Comparison of ENCODE assay signal across 18 mouse cellular contexts in genomic region chr11:119630329-119630728, GRCm38 (mm10). TPM values are rescaled to one million over a fixed set of nuclear protein-coding genes. Genes with fewer than 3 reads are reported as not detected.
A peak's percentile ranks its signal among the peaks of the same experiment; 100 is the strongest.
DNase-seq lines count a peak whose midpoint lies in the region; ATAC-seq and TF ChIP-seq lines count a peak whose summit lies in the region.
"Had no signal": no experiment of that assay in that cellular context is flagged by ENCODE, and none has a peak within 500 bp of the region (broad histone marks: within the 10 kb centered on the region; RNA-seq: fewer than 3 reads in every experiment).

No protein-coding gene starts in this region.

- no peaks in the 10 kb centered on the region for H3K27me3 ChIP-seq in neural tube, embryonic 15.5 days (replicated peaks)
- H3K27me3 ChIP-seq: embryonic facial prominence, embryonic 12.5 days; forebrain, embryonic 13.5 days; forebrain, embryonic 15.5 days had no signal

- H3K36me3 ChIP-seq in neural tube, embryonic 15.5 days, result no peaks in the 10 kb centered on the region
- H3K36me3 ChIP-seq in ES-E14 (ENCODE audit: control insufficient read depth, insufficient read depth, low read length, poor library complexity, severe bottlenecking), result no peaks in the 10 kb centered on the region; the same call in 1 of the 2 replicates
- H3K36me3 ChIP-seq: embryonic facial prominence, embryonic 12.5 days; forebrain, embryonic 15.5 days had no signal

- 74% methylated on average over 5 of the region's 5 CpGs for WGBS in neural tube, embryonic 15.5 days

- H3K4me2 ChIP-seq in neural tube, embryonic 15.5 days, result no peak overlapping the region
- H3K4me2 ChIP-seq: embryonic facial prominence, embryonic 12.5 days; forebrain, embryonic 13.5 days; forebrain, embryonic 15.5 days had no signal

- in situ Hi-C loops in ES-E14 (cut with MboI; ENCODE audit: low sequenced_read_pairs in 2 of 2, unreplicated experiment in 2 of 2), result no loop called here

- ATAC-seq in neural tube, embryonic 15.5 days (ENCODE audit: low FRiP score), result no peak
- ATAC-seq: forebrain, embryonic 13.5 days; forebrain, embryonic 15.5 days; forebrain, postnatal 0 days had no signal

- peak overlapping the region; percentile 48 for H3K27ac ChIP-seq in neural tube, embryonic 15.5 days (replicated peaks)
- H3K27ac ChIP-seq in ES-E14 (ENCODE audit: insufficient read depth, low read depth, low read length, poor library complexity, severe bottlenecking), result peak overlapping the region; percentile 9; the same call in 1 of the 2 replicates
- H3K27ac ChIP-seq: embryonic facial prominence, embryonic 10.5 days; embryonic facial prominence, embryonic 12.5 days; forebrain, embryonic 13.5 days; forebrain, embryonic 15.5 days had no signal

- no peaks in the 10 kb centered on the region for H3K9me3 ChIP-seq in neural tube, embryonic 15.5 days (replicated peaks)
- no peaks in the 10 kb centered on the region for H3K9me3 ChIP-seq in ES-E14 (ENCODE audit: control insufficient read depth, insufficient read depth, low read depth, low read length)
- H3K9me3 ChIP-seq: embryonic facial prominence, embryonic 10.5 days; embryonic facial prominence, embryonic 12.5 days; forebrain, embryonic 13.5 days; forebrain, embryonic 15.5 days had no signal

- H3K9ac ChIP-seq in neural tube, embryonic 15.5 days (replicated peaks), result no peak overlapping the region
- no peak overlapping the region for H3K9ac ChIP-seq in ES-E14 (ENCODE audit: insufficient read depth, low read depth, low read length, poor library complexity, severe bottlenecking)
- H3K9ac ChIP-seq: embryonic facial prominence, embryonic 12.5 days; forebrain, embryonic 15.5 days; forebrain, postnatal 0 days had no signal

- H3K4me1 ChIP-seq in neural tube, embryonic 15.5 days, result peaks cover 41% of the 10 kb centered on the region
- peaks cover 13 to 21% of the 10 kb centered on the region in 2 experiments for H3K4me1 ChIP-seq in ES-E14 (ENCODE audit: control insufficient read depth in 2 of 2, insufficient read depth in 2 of 2, low read length in 2 of 2, poor library complexity in 1 of 2)

- no peak overlapping the region for H3K4me3 ChIP-seq in neural tube, embryonic 15.5 days (replicated peaks)
- H3K4me3 ChIP-seq in ES-E14 (ENCODE audit: insufficient read depth in 1 of 2, low read depth in 1 of 2, low read length in 2 of 2, poor library complexity in 1 of 2, severe bottlenecking in 1 of 2), result no peak overlapping the region
- H3K4me3 ChIP-seq: embryonic facial prominence, embryonic 10.5 days; embryonic facial prominence, embryonic 12.5 days; forebrain, embryonic 13.5 days; forebrain, embryonic 15.5 days had no signal

- DNase-seq in cerebellum, postnatal 14 days, result peak; percentile 51 to 54
- no peak for DNase-seq in cerebellum, adult 11-12 months
- DNase-seq in neural tube, embryonic 10.5 days (ENCODE audit: extremely low spot score, low spot score), result no peak
- no peak for DNase-seq in ES-E14 (ENCODE audit: low read depth, low spot score)
- no peak for DNase-seq in adrenal gland, adult 18-20 months (ENCODE audit: low spot score in 2 of 2)
- DNase-seq: adrenal gland, adult 8-10 months; adrenal gland, postnatal 14 days; adrenal gland, postnatal 36 days; cerebellum, adult 18-20 months; cerebellum, adult 8-10 months; cerebellum, adult 9-11 months; cerebellum, postnatal 36 days; forebrain, postnatal 0 days had no signal

TF ChIP-seq in ES-E14, 5 proteins besides CTCF, POLR2A, EP300 and RAD21:
- TF ChIP-seq CHD2 (IDR thresholded peaks at IDR 0.05; ENCODE audit: low read depth, low read length) (no peak), ZNF384 (IDR thresholded peaks at IDR 0.05; ENCODE audit: low read depth, low read length) (no peak), MAFK (IDR thresholded peaks at IDR 0.05; ENCODE audit: insufficient read depth, low read depth, low read length) (no peak), ZC3H11A (IDR thresholded peaks at IDR 0.05; ENCODE audit: borderline replicate concordance, low read depth, low read length) (no peak), HCFC1 (IDR thresholded peaks at IDR 0.05; ENCODE audit: borderline replicate concordance, insufficient read depth, low read length) (no peak)

RNA-seq across cellular contexts. Expression of gene Rptor, which starts 27.6 kb away (rescaled TPM):
- 10.4 and 11.7 TPM in 2 replicates for polyA plus RNA-seq in neural tube, embryonic 15.5 days (2015; fragmentation: Nextera tagmentation; extraction: Ambion mirVana)
- total RNA-seq in ES-E14 (2012; rRNA removed), result 59.7 and 61.6 TPM in 2 replicates
- 10 to 100 TPM; 44.4 to 50.2 TPM for total RNA-seq in adrenal gland, adult 18-20 months (2021)

Comparison
In these comparisons a context has a peak if more than half of its experiments do, and no peak if none do; other contexts are left out.
1. DNase-seq: peak in cerebellum, postnatal 14 days (2 of 2); none in cerebellum, adult 11-12 months (single experiment), neural tube, embryonic 10.5 days (single experiment), ES-E14 (single experiment) and adrenal gland, adult 18-20 months (0 of 2).